Mouse (Mus musculus): ENCODE results near the gene Hdac1. TPM values are rescaled to one million over a fixed set of nuclear protein-coding genes. Genes with fewer than 3 reads are reported as not detected.

The Hdac1 gene
- polyA plus RNA-seq, 1 experiment from 2014 or later: 138 TPM

DNA sequence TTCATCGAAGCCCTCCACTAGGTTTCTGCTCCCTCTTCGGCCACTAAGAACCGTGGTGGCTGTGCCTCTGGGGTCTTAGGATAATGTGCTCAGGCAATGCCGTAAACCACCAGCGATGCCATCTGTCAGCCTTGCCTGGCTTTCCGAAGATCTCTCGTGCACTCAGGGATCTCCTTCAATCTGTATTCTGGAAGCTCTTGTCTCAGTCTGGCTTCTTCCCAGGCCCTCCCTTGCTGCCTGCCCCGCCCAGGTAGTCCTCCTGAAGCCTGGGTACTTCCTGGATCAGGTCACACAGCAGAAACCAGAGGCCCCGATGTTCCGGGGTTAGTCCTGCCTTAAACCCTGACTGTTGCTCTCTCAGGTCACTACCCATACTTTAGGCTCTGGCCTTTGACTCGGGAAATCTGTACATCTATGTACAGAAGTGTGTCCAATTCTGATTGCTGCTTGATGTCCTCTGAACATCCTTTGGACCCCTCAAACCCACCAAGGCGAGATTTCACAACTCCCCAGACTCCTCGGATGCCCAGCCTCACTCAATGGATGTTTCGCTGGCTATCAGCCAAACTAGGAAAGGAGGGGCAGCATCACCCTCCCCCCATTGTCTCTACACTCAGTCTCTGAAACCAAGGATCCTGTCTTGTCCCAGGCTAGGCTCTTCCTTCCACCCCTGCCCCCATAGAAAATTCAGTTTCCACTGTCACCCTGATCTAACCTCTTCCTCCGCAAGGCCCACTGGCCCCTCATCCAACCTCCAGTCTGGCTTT lies 33.5 kb downstream of the Hdac1 start:
- H3K27ac ChIP-seq: 0 out of 2 replicates have a peak overlapping the region, but pooled peaks have one; percentile 3
- WGBS: 52% methylated on average over 15 of the region's 15 CpGs
- no peak overlapping the region for H3K9ac ChIP-seq (replicated peaks)

DNA sequence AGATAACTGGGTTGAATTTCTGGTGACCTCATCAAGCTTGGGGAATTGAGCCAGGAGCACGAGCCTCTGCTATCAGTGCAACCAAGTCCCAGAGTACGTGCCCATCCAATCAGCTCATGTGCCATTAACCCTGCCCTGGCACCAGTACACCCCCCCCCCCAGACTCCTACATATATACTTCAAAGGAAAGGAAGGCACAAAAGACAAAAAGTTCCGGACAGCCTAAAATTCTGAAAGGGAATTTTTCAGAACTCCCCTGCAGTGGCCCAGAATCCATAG lies 34.3 kb downstream of the Hdac1 start:
- no peak overlapping the region for H3K27ac ChIP-seq
- H3K4me1 ChIP-seq (replicated peaks): peaks cover 36% of the 10 kb centered on the region
- H3K36me3 ChIP-seq: no peaks in the 10 kb centered on the region
- no peak overlapping the region for H3K4me3 ChIP-seq (replicated peaks)
- 77% methylated on average over 3 of the region's 3 CpGs for WGBS
- H3K27me3 ChIP-seq: no peaks in the 10 kb centered on the region
- ATAC-seq: no peak
- no peak overlapping the region for H3K9ac ChIP-seq (replicated peaks)
- H3K4me2 ChIP-seq (replicated peaks): no peak overlapping the region
- H3K9me3 ChIP-seq: no peaks in the 10 kb centered on the region

More for the DNA sequence above, 33.5 kb downstream of the Hdac1 start:
- Histone ChIP-seq H3K4me1 (replicated peaks) (peaks cover 37% of the 10 kb centered on the region), H3K9me3 (no peaks in the 10 kb centered on the region), H3K27me3 (no peaks in the 10 kb centered on the region), H3K36me3 (no peaks in the 10 kb centered on the region), H3K4me2 (replicated peaks) (no peak overlapping the region), H3K4me3 (replicated peaks) (no peak overlapping the region)
- ATAC-seq: no peak

DNA sequence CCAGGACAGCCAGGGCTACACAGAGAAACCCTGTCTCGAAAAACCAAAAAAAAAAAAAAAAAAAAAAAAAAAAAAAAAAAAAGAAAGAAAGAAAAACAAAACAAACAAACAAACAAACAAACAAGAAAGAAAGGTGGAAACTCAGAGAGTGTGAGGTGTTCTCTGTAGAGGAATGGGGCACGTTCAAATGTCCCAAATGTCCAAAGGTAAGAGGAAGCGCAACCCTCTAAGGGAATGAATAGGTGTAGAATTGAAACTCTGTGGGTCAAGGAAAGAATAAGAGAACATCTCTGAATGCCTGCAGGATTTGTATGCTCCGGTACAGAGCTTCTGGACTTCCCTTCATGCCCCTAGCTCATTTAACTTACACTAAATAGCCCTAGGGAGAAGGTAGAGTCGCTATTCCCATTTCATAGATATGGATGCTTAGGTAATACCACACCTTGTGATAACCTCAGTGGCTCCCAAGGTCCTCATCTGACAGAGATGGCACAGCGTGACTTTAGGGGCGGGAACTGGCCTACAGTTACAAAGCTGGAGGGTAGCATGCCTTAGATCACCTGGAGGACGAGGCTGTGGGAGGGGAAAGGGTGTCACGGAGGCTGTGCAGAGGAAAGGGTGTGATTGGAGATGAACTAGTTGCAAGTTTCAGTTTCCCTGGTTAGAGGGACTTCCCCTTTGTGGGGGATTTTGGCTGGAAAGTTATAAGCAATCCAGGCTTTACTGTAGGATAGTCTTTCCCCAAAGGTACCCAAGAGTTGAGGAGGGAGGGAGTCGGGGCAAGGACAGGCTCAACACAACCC lies 34.9 kb downstream of the Hdac1 start:
- Histone ChIP-seq H3K9ac (replicated peaks) (no peak overlapping the region), H3K9me3 (no peaks in the 10 kb centered on the region), H3K27ac (no peak overlapping the region), H3K27me3 (no peaks in the 10 kb centered on the region), H3K4me3 (replicated peaks) (no peak overlapping the region), H3K36me3 (no peaks in the 10 kb centered on the region), H3K4me1 (replicated peaks) (peaks cover 32% of the 10 kb centered on the region), H3K4me2 (replicated peaks) (no peak overlapping the region)
- ATAC-seq: no peak
- WGBS: 74% methylated on average over 9 of the region's 10 CpGs

GRCm38 (mm10) chr4:129505511-129505910 lies 37.0 kb downstream of the Hdac1 start:
- Histone ChIP-seq H3K4me3 (replicated peaks) (no peak overlapping the region), H3K4me1 (replicated peaks) (peaks cover 23% of the 10 kb centered on the region), H3K9ac (replicated peaks) (no peak overlapping the region), H3K9me3 (no peaks in the 10 kb centered on the region), H3K27me3 (no peaks in the 10 kb centered on the region), H3K36me3 (no peaks in the 10 kb centered on the region), H3K4me2 (replicated peaks) (no peak overlapping the region), H3K27ac (no peak overlapping the region)
- WGBS: 81% methylated on average over 3 of the region's 3 CpGs
- ATAC-seq: no peak

GRCm38 (mm10) chr4:129502901-129503444 lies 39.5 kb downstream of the Hdac1 start:
- Histone ChIP-seq H3K27ac (no peak overlapping the region), H3K4me1 (replicated peaks) (peaks cover 9% of the 10 kb centered on the region), H3K27me3 (no peaks in the 10 kb centered on the region), H3K36me3 (no peaks in the 10 kb centered on the region), H3K9ac (replicated peaks) (no peak overlapping the region), H3K9me3 (no peaks in the 10 kb centered on the region), H3K4me3 (replicated peaks) (no peak overlapping the region), H3K4me2 (replicated peaks) (no peak overlapping the region)
- WGBS: 82% methylated on average over 11 of the region's 11 CpGs
- ATAC-seq: no peak

DNA sequence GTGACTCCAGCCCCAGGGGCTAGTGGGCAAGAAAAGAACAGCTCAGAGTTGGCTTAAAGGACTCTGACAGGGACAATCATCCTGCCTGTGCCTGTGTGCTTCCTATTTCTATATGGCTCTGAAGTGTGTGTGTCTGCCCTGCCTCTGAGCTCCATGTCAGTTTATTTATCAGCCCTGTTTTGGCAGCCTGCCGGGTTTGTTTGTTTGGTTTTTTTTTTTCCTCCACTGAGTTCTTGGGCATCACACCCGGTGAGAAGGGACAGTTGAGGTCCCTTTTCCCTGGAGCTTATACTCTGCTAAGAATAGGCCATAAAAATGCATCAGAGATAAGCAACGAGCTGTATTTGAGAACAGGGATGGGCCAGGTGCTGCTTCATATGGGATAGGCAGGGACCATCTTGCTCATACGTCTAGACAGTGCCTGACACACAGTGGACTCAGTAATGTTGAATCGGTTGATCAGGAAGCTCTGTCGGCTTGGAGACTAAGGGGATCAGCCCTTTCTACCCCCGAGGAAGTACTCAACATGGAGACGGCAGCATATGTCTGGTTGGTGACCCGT lies 40.1 kb downstream of the Hdac1 start:
- 72% methylated on average over 9 of the region's 9 CpGs for WGBS
- no peaks in the 10 kb centered on the region for H3K36me3 ChIP-seq
- no peaks in the 10 kb centered on the region for H3K9me3 ChIP-seq
- no peaks in the 10 kb centered on the region for H3K27me3 ChIP-seq
- H3K9ac ChIP-seq (replicated peaks): no peak overlapping the region
- ATAC-seq: no peak
- no peak overlapping the region for H3K4me3 ChIP-seq (replicated peaks)
- H3K27ac ChIP-seq: no peak overlapping the region
- peaks cover 9% of the 10 kb centered on the region for H3K4me1 ChIP-seq (replicated peaks)
- H3K4me2 ChIP-seq (replicated peaks): no peak overlapping the region

- WGBS: 1% methylated on average over 47 of the region's 49 CpGs
- Histone ChIP-seq H3K9me3 (no peaks in the 10 kb centered on the region), H3K4me2 (replicated peaks) (peak overlapping the region; percentile 84), H3K4me3 (replicated peaks) (peak overlapping the region; percentile 54), H3K9ac (replicated peaks) (peak overlapping the region; percentile 64), H3K27me3 (no peaks in the 10 kb centered on the region), H3K27ac (peak overlapping the region; percentile 52), H3K36me3 (no peaks in the 10 kb centered on the region), H3K4me1 (replicated peaks) (peaks cover 22% of the 10 kb centered on the region)
- ATAC-seq: peak; percentile 83
These were observed 41.6 kb downstream of the Hdac1 start for GRCm38 (mm10) chr4:129500607-129501566.

GRCm38 (mm10) chr4:129500017-129500416 lies 42.5 kb downstream of the Hdac1 start:
- no peaks in the 10 kb centered on the region for H3K27me3 ChIP-seq
- no peak overlapping the region for H3K9ac ChIP-seq (replicated peaks)
- H3K4me3 ChIP-seq (replicated peaks): peak overlapping the region; percentile 54; the same call in 1 of the 2 replicates
- 78% methylated on average over 8 of the region's 8 CpGs for WGBS
- peak overlapping the region; percentile 84 for H3K4me2 ChIP-seq (replicated peaks)
- ATAC-seq: no peak
- peaks cover 28% of the 10 kb centered on the region for H3K4me1 ChIP-seq (replicated peaks)
- H3K9me3 ChIP-seq: no peaks in the 10 kb centered on the region
- H3K27ac ChIP-seq: no peak overlapping the region
- no peaks in the 10 kb centered on the region for H3K36me3 ChIP-seq

DNA sequence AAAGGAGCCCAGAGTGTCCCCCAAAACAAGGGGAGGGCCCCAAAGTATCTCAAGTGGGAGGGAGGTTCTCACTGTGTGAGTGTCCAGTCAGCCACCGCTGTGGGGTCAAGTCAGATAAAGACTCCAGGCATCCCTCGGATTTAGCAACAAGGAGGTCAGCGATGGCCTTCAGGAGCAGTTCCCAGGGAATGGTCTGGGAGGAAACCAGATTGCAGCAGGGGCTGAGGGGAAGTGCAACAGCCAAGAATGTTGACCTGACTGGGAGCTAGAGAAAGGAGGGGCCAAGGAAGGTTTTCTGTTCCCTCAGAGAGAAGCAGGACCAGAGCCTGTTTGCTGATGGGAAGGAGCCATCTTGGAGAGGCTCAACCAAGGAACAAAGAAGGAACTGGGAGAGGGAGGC lies 43.6 kb downstream of the Hdac1 start:
- H3K27me3 ChIP-seq: no peaks in the 10 kb centered on the region
- H3K9ac ChIP-seq (replicated peaks): no peak overlapping the region
- no peak overlapping the region for H3K27ac ChIP-seq
- WGBS: 84% methylated on average over 3 of the region's 3 CpGs
- no peak overlapping the region for H3K4me2 ChIP-seq (replicated peaks)
- H3K4me1 ChIP-seq (replicated peaks): peaks cover 28% of the 10 kb centered on the region
- no peak for ATAC-seq
- no peaks in the 10 kb centered on the region for H3K9me3 ChIP-seq
- H3K4me3 ChIP-seq (replicated peaks): no peak overlapping the region
- H3K36me3 ChIP-seq: no peaks in the 10 kb centered on the region

DNA sequence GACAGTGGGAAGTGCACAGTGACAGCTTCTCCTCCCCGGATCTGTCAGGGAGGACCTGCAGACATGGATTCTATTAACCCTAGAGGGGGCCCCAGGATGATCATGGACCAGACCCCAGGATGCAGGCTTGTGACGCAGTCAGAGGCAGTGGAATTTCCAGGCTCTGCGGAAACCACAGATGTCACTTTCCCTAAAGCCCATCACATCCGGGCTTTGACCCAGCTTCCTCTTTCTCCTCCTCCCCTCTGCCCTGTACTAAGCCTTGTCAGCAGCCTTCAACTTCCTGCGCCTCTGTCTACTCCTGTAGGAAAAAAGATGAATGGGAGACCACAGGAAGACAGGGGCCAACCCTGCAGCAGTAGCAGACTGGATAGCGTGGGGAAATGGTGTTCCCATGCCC lies 45.9 kb downstream of the Hdac1 start:
- ATAC-seq: no peak
- no peaks in the 10 kb centered on the region for H3K9me3 ChIP-seq
- WGBS: 45% methylated on average over 6 of the region's 6 CpGs
- H3K4me3 ChIP-seq (replicated peaks): peak overlapping the region; percentile 16; the same call in 1 of the 2 replicates
- H3K9ac ChIP-seq (replicated peaks): peak overlapping the region; percentile 17; the same call in 1 of the 2 replicates
- H3K4me2 ChIP-seq (replicated peaks): peak overlapping the region; percentile 33
- peaks cover 14% of the 10 kb centered on the region for H3K27me3 ChIP-seq
- peak overlapping the region; percentile 64 for H3K27ac ChIP-seq
- H3K4me1 ChIP-seq (replicated peaks): peaks cover 32% of the 10 kb centered on the region
- H3K36me3 ChIP-seq: no peaks in the 10 kb centered on the region

All from midbrain, embryonic 13.5 days (tissue).